Mouse (Mus musculus): ENCODE measurements around the gene Ngf. TPM values are rescaled to one million over a fixed set of nuclear protein-coding genes. Genes with fewer than 3 reads are reported as not detected.

Gene Ngf
- total RNA-seq (2023) = not detected in 2 replicates

DNA sequence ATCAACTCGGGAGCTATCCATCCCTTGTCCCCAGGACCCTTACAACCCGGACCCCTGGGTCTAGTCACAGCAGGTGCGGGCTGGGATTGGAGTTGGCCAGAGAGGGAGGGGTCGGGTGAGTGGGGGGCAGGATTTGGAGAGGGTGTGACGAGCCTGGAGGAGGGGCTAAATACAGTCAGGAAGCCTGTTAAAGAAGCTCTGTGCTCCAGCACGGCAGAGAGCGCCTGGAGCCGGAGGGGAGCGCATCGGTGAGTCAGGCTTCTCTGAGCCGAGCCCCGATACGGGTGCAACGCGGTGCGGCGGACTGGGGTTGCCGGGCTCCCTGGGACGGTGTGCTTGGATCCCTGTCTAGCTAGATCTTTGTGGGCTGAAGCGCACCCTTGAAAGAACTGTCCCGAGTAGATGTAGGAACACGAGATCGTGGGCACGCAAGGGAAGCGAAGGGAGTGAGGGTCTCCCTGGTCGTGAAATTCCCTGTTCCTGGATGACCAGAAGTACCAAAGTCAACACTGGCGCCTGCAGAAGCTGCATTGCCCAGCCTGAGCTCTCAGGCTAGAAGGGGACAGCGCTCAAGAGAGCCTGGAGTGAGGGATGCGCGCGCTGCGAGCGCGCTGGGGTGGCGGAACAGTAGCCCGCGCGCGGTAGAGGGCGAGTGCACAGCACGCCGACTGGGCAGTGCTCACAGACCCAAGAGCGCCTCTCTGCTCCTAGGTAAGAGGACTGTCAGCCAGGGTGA is at the start of gene Ngf:
Ngf (plus strand) TSS at position 207 of the 736 bp plus-strand sequence.

Measured in neutrophil, adult 65 days (primary cell).